32 mouse cellular contexts compared by ENCODE assay signal in the genomic region with DNA sequence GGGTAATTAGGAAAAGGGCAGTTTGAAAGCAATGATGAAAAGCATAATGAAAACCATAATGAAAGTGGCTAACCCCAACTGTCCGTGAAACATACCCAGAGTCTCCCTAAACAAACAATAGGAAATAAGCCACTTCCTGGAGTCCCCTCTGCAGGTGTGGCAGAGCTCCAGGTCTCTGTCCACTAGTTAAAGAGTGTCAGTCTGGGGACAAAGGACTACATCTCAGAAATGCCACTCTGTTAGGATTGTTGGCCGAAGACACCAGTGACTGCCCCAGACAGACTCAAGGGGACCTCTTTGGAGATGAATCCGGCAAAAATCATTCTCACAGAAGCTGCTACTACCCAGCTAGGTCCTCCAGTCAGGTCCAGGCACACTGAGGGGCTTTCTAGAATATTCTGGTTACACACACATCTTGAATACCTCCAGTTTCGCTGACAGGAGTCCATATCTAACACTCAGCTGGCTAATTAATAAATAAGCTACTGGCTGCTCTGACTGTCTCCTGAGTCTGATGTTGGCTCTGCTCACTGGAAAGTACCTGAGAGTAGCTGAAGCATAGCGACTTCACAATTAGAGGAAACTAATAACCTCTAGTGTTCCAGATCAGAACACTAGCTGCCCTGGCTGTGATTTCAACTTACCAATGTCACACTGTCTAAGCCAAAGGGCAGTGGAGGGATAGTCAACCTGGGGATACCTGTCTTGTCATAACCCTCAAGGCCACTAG. TPM values are rescaled to one million over a fixed set of nuclear protein-coding genes. Genes with fewer than 3 reads are reported as not detected.
DNase-seq lines count a peak whose midpoint lies in the region; ATAC-seq and TF ChIP-seq lines count a peak whose summit lies in the region.
"Had no signal": no experiment of that assay in that cellular context is flagged by ENCODE, and none has a peak within 500 bp of the region (broad histone marks: within the 10 kb centered on the region; RNA-seq: fewer than 3 reads in every experiment).

No protein-coding gene starts in this region.

- H3K36me3 ChIP-seq in heart, embryonic 10.5 days = no peaks in the 10 kb centered on the region
- H3K36me3 ChIP-seq in kidney, adult 2 months (ENCODE audit: control insufficient read depth, insufficient read depth, low read length) = no peaks in the 10 kb centered on the region
- H3K36me3 ChIP-seq in kidney, embryonic 16.5 days (ENCODE audit: insufficient read depth, low read length) = no peaks in the 10 kb centered on the region
- H3K36me3 ChIP-seq in intestine, embryonic 15.5 days = no peaks in the 10 kb centered on the region
- H3K36me3 ChIP-seq: embryonic facial prominence, embryonic 10.5 days; embryonic facial prominence, embryonic 13.5 days; forebrain, embryonic 12.5 days; forebrain, embryonic 15.5 days; G1E; heart, embryonic 12.5 days; heart, embryonic 15.5 days had no signal

- no peak overlapping the region for H3K4me2 ChIP-seq in kidney, embryonic 16.5 days (replicated peaks; ENCODE audit: low read depth, low read length)
- no peak overlapping the region for H3K4me2 ChIP-seq in intestine, embryonic 15.5 days (replicated peaks)
- H3K4me2 ChIP-seq: embryonic facial prominence, embryonic 13.5 days; forebrain, embryonic 12.5 days; forebrain, embryonic 15.5 days; heart, embryonic 12.5 days; heart, embryonic 15.5 days; hindbrain, embryonic 14.5 days had no signal

- peak; percentile 28 for DNase-seq in heart, embryonic 10.5 days (ENCODE audit: low spot score)
- DNase-seq in heart, postnatal 36 days = no peak
- DNase-seq in kidney, adult 2 months = peak; percentile 64
- no peak for DNase-seq in kidney, postnatal 10 days
- DNase-seq in kidney, postnatal 36 days = peak; percentile 17 to 53
- DNase-seq: adrenal gland, postnatal 10 days; B cell, adult 2 months; cerebellum, adult 11 months; cerebellum, adult 2 months; cerebellum, adult 9-11 months; cerebellum, postnatal 25 days; embryo, embryonic 11 days; gastrocnemius, postnatal 25 days; heart, adult 2 months; heart, postnatal 10 days; heart, postnatal 4 days had no signal

- H3K27me3 ChIP-seq in heart, embryonic 10.5 days (ENCODE audit: insufficient read depth, poor library complexity, severe bottlenecking) = no peaks in the 10 kb centered on the region
- H3K27me3 ChIP-seq in kidney, adult 2 months (replicated peaks; ENCODE audit: control insufficient read depth, insufficient read depth, low read length) = no peaks in the 10 kb centered on the region
- H3K27me3 ChIP-seq in kidney, embryonic 16.5 days (ENCODE audit: insufficient read depth, low read length) = no peaks in the 10 kb centered on the region
- H3K27me3 ChIP-seq in intestine, embryonic 15.5 days (replicated peaks) = no peaks in the 10 kb centered on the region
- H3K27me3 ChIP-seq: CH12.LX; embryonic facial prominence, embryonic 13.5 days; forebrain, embryonic 12.5 days; forebrain, embryonic 15.5 days; heart, embryonic 12.5 days; heart, embryonic 15.5 days; Patski had no signal

- ATAC-seq in kidney, embryonic 16.5 days (ENCODE audit: low FRiP score, low TSS enrichment) = no peak
- no peak for ATAC-seq in intestine, embryonic 15.5 days
- ATAC-seq: Patski had no signal

- 0 out of 2 replicates have a peak overlapping the region, but pooled peaks have one; percentile 13 for H3K9ac ChIP-seq in kidney, embryonic 16.5 days (replicated peaks; ENCODE audit: low read length)
- H3K9ac ChIP-seq in intestine, embryonic 15.5 days = no peak overlapping the region
- H3K9ac ChIP-seq: embryonic facial prominence, embryonic 13.5 days; forebrain, embryonic 12.5 days; forebrain, embryonic 15.5 days; heart, embryonic 12.5 days; heart, embryonic 15.5 days; hindbrain, embryonic 14.5 days had no signal

- H3K4me1 ChIP-seq in heart, embryonic 10.5 days = no peaks in the 10 kb centered on the region
- H3K4me1 ChIP-seq in kidney, adult 2 months (ENCODE audit: control insufficient read depth, insufficient read depth, low read length) = no peaks in the 10 kb centered on the region; the same call in 1 of the 2 replicates
- peaks cover 13% of the 10 kb centered on the region for H3K4me1 ChIP-seq in kidney, embryonic 16.5 days (ENCODE audit: insufficient read depth, low read length)
- H3K4me1 ChIP-seq in intestine, embryonic 15.5 days (replicated peaks) = 0 out of 2 replicates have a peak, but pooled peaks cover 2% of the 10 kb centered on the region
- H3K4me1 ChIP-seq: embryonic facial prominence, embryonic 13.5 days; forebrain, embryonic 15.5 days; heart, embryonic 12.5 days had no signal

- TF ChIP-seq CTCF in kidney, adult 2 months (conservative IDR thresholded peaks at IDR 0.05; ENCODE audit: insufficient read depth, insufficient read length, low read depth, low read length) = no peak

- no peaks in the 10 kb centered on the region for H3K9me3 ChIP-seq in heart, embryonic 10.5 days
- no peaks in the 10 kb centered on the region for H3K9me3 ChIP-seq in kidney, embryonic 16.5 days (ENCODE audit: low read length)
- H3K9me3 ChIP-seq in intestine, embryonic 15.5 days = no peaks in the 10 kb centered on the region
- H3K9me3 ChIP-seq: embryonic facial prominence, embryonic 10.5 days; embryonic facial prominence, embryonic 13.5 days; forebrain, embryonic 12.5 days; forebrain, embryonic 15.5 days; G1E; heart, embryonic 12.5 days; heart, embryonic 15.5 days had no signal

- H3K4me3 ChIP-seq in heart, embryonic 10.5 days = no peak overlapping the region
- no peak overlapping the region for H3K4me3 ChIP-seq in kidney, adult 2 months (ENCODE audit: insufficient read depth, low read depth, low read length)
- no peak overlapping the region for H3K4me3 ChIP-seq in kidney, embryonic 16.5 days (ENCODE audit: low read length)
- H3K4me3 ChIP-seq in intestine, embryonic 15.5 days (replicated peaks) = no peak overlapping the region
- H3K4me3 ChIP-seq: embryonic facial prominence, embryonic 10.5 days; embryonic facial prominence, embryonic 13.5 days; erythroblast, embryonic 14.5 days; forebrain, embryonic 12.5 days; forebrain, embryonic 15.5 days; heart, adult 2 months; heart, embryonic 12.5 days; heart, embryonic 15.5 days had no signal

- H3K27ac ChIP-seq in heart, embryonic 10.5 days = no peak overlapping the region
- no peak overlapping the region for H3K27ac ChIP-seq in kidney, adult 2 months (ENCODE audit: insufficient read depth, low read depth, low read length)
- no peak overlapping the region for H3K27ac ChIP-seq in kidney, embryonic 16.5 days (ENCODE audit: low read length)
- H3K27ac ChIP-seq in intestine, embryonic 15.5 days = no peak overlapping the region
- H3K27ac ChIP-seq: embryonic facial prominence, embryonic 10.5 days; embryonic facial prominence, embryonic 13.5 days; forebrain, embryonic 12.5 days; forebrain, embryonic 15.5 days; heart, adult 2 months; heart, embryonic 15.5 days; hindbrain, embryonic 14.5 days; hindbrain, postnatal 0 days had no signal

- 77% methylated on average over 5 of the region's 5 CpGs for WGBS in heart, embryonic 10.5 days
- WGBS in kidney, adult 2 months = 43% methylated on average over 5 of the region's 5 CpGs
- 81% methylated on average over 5 of the region's 5 CpGs for WGBS in kidney, embryonic 16.5 days
- WGBS in intestine, embryonic 15.5 days = 82% methylated on average over 5 of the region's 5 CpGs

- intact Hi-C loops in heart, postnatal 36 days (cut with DNase I) = loop anchor here (5.0 kb wide), 1 partner anchor 91 kb away; no protein-coding TSS in a partner anchor

- no peak for TF ChIP-seq POLR2A in kidney, adult 2 months (IDR thresholded peaks at IDR 0.05; ENCODE audit: low read depth, low read length)

RNA-seq across cellular contexts. Expression of a gene that starts 12.2 kb away (rescaled TPM):
- 0.21 and 0.34 TPM in 2 replicates for polyA plus RNA-seq in heart, embryonic 10.5 days (2016; fragmentation: Nextera tagmentation; extraction: Ambion mirVana)
- total RNA-seq in heart, postnatal 36 days (2021) = not detected
- not detected in 2 replicates for polyA plus RNA-seq in kidney, adult 2 months (2012; rRNA removed)
- 0.35 and 0.39 TPM in 2 replicates for polyA plus RNA-seq in kidney, embryonic 16.5 days (2015; fragmentation: Nextera tagmentation; extraction: Ambion mirVana)
- 0.11 TPM in 1 of 2 replicates, not detected in the other for polyA plus RNA-seq in intestine, embryonic 15.5 days (2015; fragmentation: Nextera tagmentation; extraction: Ambion mirVana)
- total RNA-seq: adrenal gland, adult 18-20 months; adrenal gland, postnatal 10 days; CH12.LX; common myeloid progenitor, adult 5-6 weeks; gastrocnemius, postnatal 25 days; heart, adult 2 months; heart, postnatal 10 days; heart, postnatal 4 days; hindbrain, postnatal 0 days had no signal
- polyA plus RNA-seq: erythroblast, embryonic 14.5 days; G1E; Patski had no signal

RNA-seq across cellular contexts. Expression of a gene that starts 36.3 kb away (rescaled TPM):
- 7.7 and 8.0 TPM in 2 replicates for polyA plus RNA-seq in heart, embryonic 10.5 days (2016; fragmentation: Nextera tagmentation; extraction: Ambion mirVana)
- 10 to 100 TPM; 15.0 to 16.1 TPM for total RNA-seq in heart, postnatal 36 days (2021)
- polyA plus RNA-seq in kidney, adult 2 months (2012; rRNA removed) = 29.5 and 35.0 TPM in 2 replicates
- polyA plus RNA-seq in kidney, embryonic 16.5 days (2015; fragmentation: Nextera tagmentation; extraction: Ambion mirVana) = 16.2 and 16.9 TPM in 2 replicates
- polyA plus RNA-seq in intestine, embryonic 15.5 days (2015; fragmentation: Nextera tagmentation; extraction: Ambion mirVana) = 22.1 and 24.6 TPM in 2 replicates

Comparison
In these comparisons a context has a peak if more than half of its experiments do, and no peak if none do; other contexts are left out.
1. DNase-seq: peak in heart, embryonic 10.5 days (single experiment), kidney, adult 2 months (single experiment) and kidney, postnatal 36 days (2 of 2); none in heart, postnatal 36 days (0 of 2) and kidney, postnatal 10 days (single experiment).